Mouse (Mus musculus) ES-E14 (cell line): ENCODE results near the gene Rhoj.

Experiments used
- CHD2 ChIP-seq: IDR thresholded peaks from 2 replicates; pipeline ENCODE4 v1.6.1; 2014; ENCODE audit warnings: mild to moderate bottlenecking, low read depth, low read length, inconsistent platforms
- HCFC1 ChIP-seq: IDR thresholded peaks from 2 replicates; pipeline ENCODE4 v1.6.1; 2012; ENCODE audit warnings: low read length, inconsistent platforms, borderline replicate concordance; ENCODE audit not compliant: insufficient read depth
- MAFK ChIP-seq: IDR thresholded peaks from 2 replicates; pipeline ENCODE4 v1.6.1; 2014; ENCODE audit warnings: mild to moderate bottlenecking, low read depth, low read length, inconsistent platforms; ENCODE audit not compliant: insufficient read depth
- ZC3H11A ChIP-seq: IDR thresholded peaks from 2 replicates; pipeline ENCODE4 v1.6.1; 2012; ENCODE audit warnings: low read depth, mild to moderate bottlenecking, inconsistent platforms, low read length, borderline replicate concordance
- ZNF384 ChIP-seq: IDR thresholded peaks from 2 replicates; pipeline ENCODE4 v1.6.1; 2012; ENCODE audit warnings: low read depth, low read length, inconsistent platforms

DNA sequence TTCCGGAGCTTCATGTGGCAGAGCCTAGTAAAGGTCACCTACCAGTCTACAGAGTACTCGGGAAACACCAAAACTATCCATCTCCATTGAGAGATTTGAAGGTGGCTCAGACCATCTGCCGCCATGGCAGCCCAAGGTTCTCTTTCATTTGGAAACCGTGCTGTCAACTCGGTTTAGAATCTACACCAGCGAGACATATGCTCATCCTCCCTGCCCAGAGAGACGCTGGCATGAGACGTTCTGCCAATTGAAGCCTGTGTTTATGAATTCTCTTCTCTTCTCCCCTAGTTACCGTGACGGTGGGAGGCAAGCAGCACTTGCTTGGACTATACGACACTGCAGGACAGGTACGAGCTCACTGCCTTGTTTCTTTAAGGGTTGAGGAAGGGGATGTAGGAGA is 66.9 kb downstream of the Rhoj start:
- TF ChIP-seq CHD2 (no peak), ZNF384 (no peak), HCFC1 (no peak), ZC3H11A (no peak), MAFK (no peak)
